Mouse (Mus musculus): ENCODE measurements at regions not wholly inside any gene's neighbourhood (a gene's known extent, or its start where the extent isn't known, plus 50 kb on each side); places are given as distances from the start of the nearest gene placed in this dataset.
"Not testable (repeated sequence)": the region's sequence is repeated elsewhere in the genome, so short reads cannot be mapped to it uniquely, and the experiment has no call there.

- DNase-seq (ENCODE audit: low read depth) = peak; percentile 94
These were observed 137.2 kb upstream of the Pnpt1 start for GRCm38 (mm10) chr11:28993270-28993847.

GRCm38 (mm10) chr11:28998314-28999106, 132.0 kb upstream of the Pnpt1 start:
- no peak for DNase-seq (ENCODE audit: low read depth)

- no peak for DNase-seq (ENCODE audit: low read depth)
These were observed 131.3 kb upstream of the Pnpt1 start for GRCm38 (mm10) chr11:28999196-28999595.

GRCm38 (mm10) chr11:28999620-29000019, 130.9 kb upstream of the Pnpt1 start:
- DNase-seq (ENCODE audit: low read depth) = no peak

- no peak for DNase-seq (ENCODE audit: low read depth)
These were observed 130.3 kb upstream of the Pnpt1 start for GRCm38 (mm10) chr11:29000212-29000611.

- DNase-seq (ENCODE audit: low read depth) = no peak
These were observed 113.1 kb upstream of the Pnpt1 start for GRCm38 (mm10) chr11:29017406-29017805.

- no peak for DNase-seq (ENCODE audit: low read depth)
These were observed 89.7 kb upstream of the Pnpt1 start for GRCm38 (mm10) chr11:29040817-29041216.

- DNase-seq (ENCODE audit: low read depth) = not testable (repeated sequence)
These were observed 82.4 kb upstream of the Pnpt1 start for GRCm38 (mm10) chr11:29047985-29048610.

- no peak for DNase-seq (ENCODE audit: low read depth)
These were observed 77.9 kb upstream of the Pnpt1 start for GRCm38 (mm10) chr11:29052625-29053024.

GRCm38 (mm10) chr11:29069586-29069985, 61.0 kb upstream of the Pnpt1 start:
- DNase-seq (ENCODE audit: low read depth) = not testable (repeated sequence)

GRCm38 (mm10) chr11:29072231-29072630, 58.3 kb upstream of the Pnpt1 start:
- no peak for DNase-seq (ENCODE audit: low read depth)

Data from gonadal fat pad, adult 2 months (tissue).